Mouse (Mus musculus) A20 (cell line): ENCODE measurements around the gene Adcyap1r1.

Experiments used
- DNase-seq: peaks from one replicate; pipeline ENCODE4 v3.0.0-alpha.2; 2011; ENCODE audit warnings: low read depth, low spot score

Adcyap1r1 gene

GRCm38 (mm10) chr6:55501061-55501460, 49.3 kb downstream of the Adcyap1r1 start:
- no peak for DNase-seq

GRCm38 (mm10) chr6:55502309-55502708, 50.5 kb downstream of the Adcyap1r1 start:
- no peak for DNase-seq

GRCm38 (mm10) chr6:55504797-55505488, 53.2 kb downstream of the Adcyap1r1 start:
- peak; percentile 31 for DNase-seq

- DNase-seq: no peak
Observed at GRCm38 (mm10) chr6:55506519-55506918, 54.7 kb downstream of the Adcyap1r1 start.

- no peak for DNase-seq
Observed at GRCm38 (mm10) chr6:55509130-55509870, 57.5 kb downstream of the Adcyap1r1 start.

GRCm38 (mm10) chr6:55511212-55512065, 59.7 kb downstream of the Adcyap1r1 start:
- peak; percentile 40 for DNase-seq

- no peak for DNase-seq
Observed at GRCm38 (mm10) chr6:55512066-55512703, 60.4 kb downstream of the Adcyap1r1 start.

- DNase-seq: no peak
Observed at GRCm38 (mm10) chr6:55513477-55513876, 61.7 kb downstream of the Adcyap1r1 start.

- peak; percentile 47 for DNase-seq
Observed at GRCm38 (mm10) chr6:55519605-55520201, 67.9 kb downstream of the Adcyap1r1 start.

GRCm38 (mm10) chr6:55520237-55521095, 68.7 kb downstream of the Adcyap1r1 start:
- DNase-seq: peak; percentile 37

- no peak for DNase-seq
Observed at GRCm38 (mm10) chr6:55536469-55536868, 84.7 kb downstream of the Adcyap1r1 start.

GRCm38 (mm10) chr6:55539196-55539595, 87.4 kb downstream of the Adcyap1r1 start:
- no peak for DNase-seq

- no peak for DNase-seq
Observed at GRCm38 (mm10) chr6:55542359-55542758, 90.6 kb downstream of the Adcyap1r1 start.

- DNase-seq: no peak
Observed at GRCm38 (mm10) chr6:55543345-55543744, 91.6 kb downstream of the Adcyap1r1 start.

GRCm38 (mm10) chr6:55549211-55549610, 97.4 kb downstream of the Adcyap1r1 start:
- no peak for DNase-seq

- no peak for DNase-seq
Observed at GRCm38 (mm10) chr6:55550926-55551325, 99.1 kb downstream of the Adcyap1r1 start.
